Mouse (Mus musculus): ENCODE data around the gene Bex3. TPM values are rescaled to one million over a fixed set of nuclear protein-coding genes. Genes with fewer than 3 reads are reported as not detected.

Bex3 gene
- polyA plus RNA-seq, 1 experiment from 2014 or later, result 636 TPM

Other genes with a start within 250 kb of the Bex3 start
- gene Arxes1, start 236.9 kb upstream of the Bex3 start, polyA plus RNA-seq (2016; fragmentation: Nextera tagmentation; extraction: Ambion mirVana), result 41.6 and 45.7 TPM in 2 replicates
- 303 and 318 TPM in 2 replicates for gene Bex2, start 202.0 kb upstream of the Bex3 start, polyA plus RNA-seq (2016; fragmentation: Nextera tagmentation; extraction: Ambion mirVana)
- not detected in 2 replicates for gene Nxf3, start 185.0 kb upstream of the Bex3 start, polyA plus RNA-seq (2016; fragmentation: Nextera tagmentation; extraction: Ambion mirVana)
- gene Bex4, start 131.3 kb upstream of the Bex3 start, polyA plus RNA-seq (2016; fragmentation: Nextera tagmentation; extraction: Ambion mirVana), result 88.7 and 106 TPM in 2 replicates
- 178 and 192 TPM in 2 replicates for gene Tceal8, start 97.9 kb upstream of the Bex3 start, polyA plus RNA-seq (2016; fragmentation: Nextera tagmentation; extraction: Ambion mirVana)
- 3.1 and 3.4 TPM in 2 replicates for gene Tceal5, start 66.4 kb upstream of the Bex3 start, polyA plus RNA-seq (2016; fragmentation: Nextera tagmentation; extraction: Ambion mirVana)
- 0.70 TPM in 2 replicates for gene Tceal7, start 55.5 kb upstream of the Bex3 start, polyA plus RNA-seq (2016; fragmentation: Nextera tagmentation; extraction: Ambion mirVana)
- gene Bex1, start 54.7 kb upstream of the Bex3 start, polyA plus RNA-seq (2016; fragmentation: Nextera tagmentation; extraction: Ambion mirVana), result 139 and 163 TPM in 2 replicates
- gene Tceal9, start 25.2 kb upstream of the Bex3 start, polyA plus RNA-seq (2016; fragmentation: Nextera tagmentation; extraction: Ambion mirVana), result 328 and 332 TPM in 2 replicates
- not detected in 2 replicates for gene Kir3dl1, start 247.7 kb downstream of the Bex3 start, polyA plus RNA-seq (2016; fragmentation: Nextera tagmentation; extraction: Ambion mirVana)

Measured in midbrain, embryonic 10.5 days (tissue).